Mouse (Mus musculus): ENCODE results near the gene Crygn. TPM values are rescaled to one million over a fixed set of nuclear protein-coding genes. Genes with fewer than 3 reads are reported as not detected.

Crygn gene
- polyA plus RNA-seq, 1 experiment from 2014 or later = 1.8 TPM

DNA sequence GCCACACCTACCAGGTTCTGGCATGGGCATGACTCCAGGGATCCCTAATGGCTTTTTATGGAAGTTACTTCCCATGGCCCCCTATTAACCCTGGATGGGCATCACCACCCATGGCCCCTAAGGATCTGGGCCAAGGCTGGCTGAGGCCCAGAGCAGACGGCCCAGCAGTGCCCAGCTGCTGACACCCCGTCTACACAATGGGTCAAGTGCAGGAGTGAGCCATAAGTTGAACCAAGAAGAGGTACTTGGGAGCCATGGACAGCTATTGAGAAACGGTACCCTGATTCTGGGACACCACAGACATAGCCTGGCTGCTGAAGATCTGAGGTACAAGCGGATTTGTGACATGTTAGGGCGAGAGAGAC lies 33.6 kb downstream of the Crygn start:
- Histone ChIP-seq H3K27me3 (replicated peaks) (no peaks in the 10 kb centered on the region), H3K4me2 (replicated peaks) (no peak overlapping the region), H3K9me3 (no peaks in the 10 kb centered on the region), H3K27ac (peak overlapping the region; percentile 58), H3K4me3 (replicated peaks) (no peak overlapping the region), H3K9ac (no peak overlapping the region), H3K36me3 (no peaks in the 10 kb centered on the region), H3K4me1 (replicated peaks) (peaks cover 14% of the 10 kb centered on the region; the same call in 1 of the 2 replicates)
- no peak for ATAC-seq
- 77% methylated on average over 5 of the region's 5 CpGs for WGBS

DNA sequence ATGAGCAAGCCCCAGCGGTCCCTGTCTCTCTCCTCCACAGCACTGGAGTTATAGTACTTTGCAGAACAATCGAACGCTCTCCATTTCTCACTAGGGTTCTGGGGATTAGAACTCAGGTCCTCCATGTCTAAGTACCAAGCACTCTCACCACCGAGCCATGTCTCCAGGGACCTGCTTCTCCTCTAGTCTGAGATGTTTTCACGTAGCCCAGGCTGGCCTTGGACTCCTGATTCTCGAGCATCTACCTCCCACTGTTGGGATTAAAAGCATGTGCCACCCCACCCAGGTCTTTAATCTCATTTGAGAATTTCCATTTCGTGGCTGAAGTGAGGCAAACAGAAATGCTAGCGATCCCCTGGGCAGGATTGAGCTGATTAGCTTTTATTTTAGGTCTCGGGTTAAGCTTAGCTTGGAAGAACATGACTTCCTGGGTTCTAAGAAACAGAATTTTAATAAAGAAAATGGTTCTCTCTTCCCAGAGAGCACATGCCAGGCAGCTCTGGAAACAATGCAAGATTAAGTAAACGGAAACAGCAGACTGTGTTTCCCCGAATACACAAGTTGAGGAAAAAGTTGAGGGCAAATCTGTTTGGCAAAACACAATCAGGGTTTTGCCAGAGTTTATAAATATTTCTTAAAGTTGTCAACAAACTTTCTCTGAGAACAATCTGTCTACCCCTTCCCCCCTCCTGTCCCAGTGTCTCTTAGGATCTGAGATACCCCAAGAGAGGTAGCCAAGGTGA lies 34.1 kb downstream of the Crygn start:
- no peaks in the 10 kb centered on the region for H3K9me3 ChIP-seq
- WGBS = 78% methylated on average over 11 of the region's 11 CpGs
- no peak overlapping the region for H3K9ac ChIP-seq
- H3K4me3 ChIP-seq (replicated peaks) = no peak overlapping the region
- 0 out of 2 replicates have a peak overlapping the region, but pooled peaks have one; percentile 58 for H3K27ac ChIP-seq
- no peak overlapping the region for H3K4me2 ChIP-seq (replicated peaks)
- H3K4me1 ChIP-seq (replicated peaks) = peaks cover 14% of the 10 kb centered on the region; the same call in 1 of the 2 replicates
- no peaks in the 10 kb centered on the region for H3K36me3 ChIP-seq
- ATAC-seq = no peak
- no peaks in the 10 kb centered on the region for H3K27me3 ChIP-seq (replicated peaks)

GRCm38 (mm10) chr5:24719852-24720251 lies 38.0 kb downstream of the Crygn start:
- Histone ChIP-seq H3K36me3 (no peaks in the 10 kb centered on the region), H3K27ac (no peak overlapping the region), H3K4me1 (replicated peaks) (peaks cover 8% of the 10 kb centered on the region; the same call in 1 of the 2 replicates), H3K4me3 (replicated peaks) (no peak overlapping the region), H3K9me3 (no peaks in the 10 kb centered on the region), H3K9ac (no peak overlapping the region), H3K4me2 (replicated peaks) (no peak overlapping the region), H3K27me3 (replicated peaks) (no peaks in the 10 kb centered on the region)
- ATAC-seq = no peak
- 82% methylated on average over 3 of the region's 3 CpGs for WGBS

GRCm38 (mm10) chr5:24718076-24718475 lies 39.7 kb downstream of the Crygn start:
- ATAC-seq = peak; percentile 19; the same call in 1 of the 2 replicates
- no peak overlapping the region for H3K4me3 ChIP-seq (replicated peaks)
- H3K9me3 ChIP-seq = no peaks in the 10 kb centered on the region
- no peak overlapping the region for H3K27ac ChIP-seq
- H3K36me3 ChIP-seq = 0 out of 2 replicates have a peak, but pooled peaks cover 3% of the 10 kb centered on the region
- H3K4me1 ChIP-seq (replicated peaks) = no peaks in the 10 kb centered on the region
- no peak overlapping the region for H3K9ac ChIP-seq
- 94% methylated on average over 6 of the region's 6 CpGs for WGBS
- no peak overlapping the region for H3K4me2 ChIP-seq (replicated peaks)
- no peaks in the 10 kb centered on the region for H3K27me3 ChIP-seq (replicated peaks)

GRCm38 (mm10) chr5:24713987-24714386 lies 43.8 kb downstream of the Crygn start:
- Histone ChIP-seq H3K4me1 (replicated peaks) (no peaks in the 10 kb centered on the region), H3K4me2 (replicated peaks) (no peak overlapping the region), H3K36me3 (peaks cover 21% of the 10 kb centered on the region), H3K27me3 (replicated peaks) (no peaks in the 10 kb centered on the region), H3K4me3 (replicated peaks) (no peak overlapping the region), H3K9ac (no peak overlapping the region), H3K9me3 (no peaks in the 10 kb centered on the region), H3K27ac (no peak overlapping the region)
- ATAC-seq = no peak
- WGBS = 67% methylated on average over 6 of the region's 6 CpGs

DNA sequence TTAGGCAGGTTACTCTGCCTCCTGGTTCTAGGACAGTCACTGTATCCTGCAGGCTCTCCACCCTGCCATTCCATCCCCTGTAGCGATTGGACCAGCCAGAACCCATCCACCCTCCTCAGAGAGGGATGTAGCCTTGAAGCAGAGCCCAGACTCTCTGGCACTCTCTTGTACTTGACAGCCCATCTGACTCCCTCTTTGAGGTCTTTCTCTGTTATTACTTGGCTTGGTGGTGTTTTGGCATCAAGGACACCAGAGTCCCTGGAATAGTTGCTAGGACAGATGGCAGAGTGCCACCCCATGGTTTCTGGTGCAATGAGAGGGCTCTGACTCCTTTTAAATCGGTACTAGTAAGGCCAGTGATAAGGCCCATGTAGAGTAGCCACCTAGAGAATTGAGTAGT lies 44.6 kb downstream of the Crygn start:
- Histone ChIP-seq H3K4me2 (replicated peaks) (no peak overlapping the region), H3K9ac (no peak overlapping the region), H3K27me3 (replicated peaks) (no peaks in the 10 kb centered on the region), H3K27ac (no peak overlapping the region), H3K4me3 (replicated peaks) (no peak overlapping the region), H3K4me1 (replicated peaks) (no peaks in the 10 kb centered on the region), H3K36me3 (peaks cover 28% of the 10 kb centered on the region), H3K9me3 (no peaks in the 10 kb centered on the region)
- ATAC-seq = no peak
- WGBS = 65% methylated on average over 2 of the region's 2 CpGs

DNA sequence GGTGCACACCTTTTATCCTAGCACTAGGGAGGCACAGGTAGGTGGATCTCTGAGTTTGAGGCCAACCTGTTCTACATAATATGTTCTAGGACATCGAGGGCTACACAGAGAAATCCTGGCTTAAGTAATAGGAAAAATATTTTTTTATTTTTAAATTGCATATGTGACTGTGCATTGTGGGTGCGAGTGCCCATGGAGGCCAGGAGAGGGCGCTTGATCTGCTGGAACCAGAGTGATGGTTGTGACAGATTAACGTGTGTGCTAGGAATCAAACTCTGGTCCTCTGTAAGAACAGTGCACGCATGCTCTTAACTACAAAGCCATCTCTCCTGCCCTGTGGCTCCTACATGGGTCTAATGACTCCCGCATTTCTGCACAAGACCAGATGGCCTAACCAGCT lies 46.2 kb downstream of the Crygn start:
- Histone ChIP-seq H3K27me3 (replicated peaks) (no peaks in the 10 kb centered on the region), H3K27ac (no peak overlapping the region), H3K4me1 (replicated peaks) (no peaks in the 10 kb centered on the region), H3K9me3 (no peaks in the 10 kb centered on the region), H3K9ac (no peak overlapping the region), H3K4me2 (replicated peaks) (no peak overlapping the region), H3K4me3 (replicated peaks) (no peak overlapping the region), H3K36me3 (peaks cover 41% of the 10 kb centered on the region)
- 95% methylated on average over 6 of the region's 6 CpGs for WGBS
- no peak for ATAC-seq

DNA sequence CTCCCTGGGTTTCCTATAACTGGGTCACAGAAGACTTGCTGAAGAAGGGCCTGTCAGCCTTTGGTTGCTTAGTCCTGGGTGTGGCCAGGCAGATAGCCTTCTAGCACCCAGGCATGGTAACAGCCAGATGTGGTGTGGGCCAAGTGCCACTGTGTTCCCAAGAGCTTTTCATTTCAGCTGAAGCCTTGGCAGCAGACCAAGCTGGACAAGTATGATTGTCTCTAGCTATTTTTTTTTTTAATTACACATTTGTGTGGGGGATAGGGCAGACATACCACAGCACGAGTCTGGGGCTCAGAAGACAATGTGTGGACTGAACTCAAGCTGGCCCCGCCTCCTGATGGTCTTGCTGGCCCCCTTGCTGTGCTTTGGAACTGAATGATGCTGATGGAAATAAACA lies 47.8 kb downstream of the Crygn start:
- Histone ChIP-seq H3K27me3 (replicated peaks) (no peaks in the 10 kb centered on the region), H3K9ac (no peak overlapping the region), H3K27ac (no peak overlapping the region), H3K4me1 (replicated peaks) (no peaks in the 10 kb centered on the region), H3K9me3 (no peaks in the 10 kb centered on the region), H3K4me3 (replicated peaks) (no peak overlapping the region), H3K36me3 (peaks cover 55% of the 10 kb centered on the region), H3K4me2 (replicated peaks) (no peak overlapping the region)
- ATAC-seq = no peak
- 60% methylated on average over 2 of the region's 2 CpGs for WGBS

- 94% methylated on average over 8 of the region's 8 CpGs for WGBS
- no peak for ATAC-seq
Measured at GRCm38 (mm10) chr5:24704615-24705014, 53.2 kb downstream of the Crygn start.

GRCm38 (mm10) chr5:24701271-24701670 lies 56.5 kb downstream of the Crygn start:
- H3K36me3 ChIP-seq = peaks cover 48% of the 10 kb centered on the region
- 68% methylated on average over 3 of the region's 3 CpGs for WGBS

More at GRCm38 (mm10) chr5:24704615-24705014, 53.2 kb downstream of the Crygn start:
- Histone ChIP-seq H3K36me3 (peaks cover 57% of the 10 kb centered on the region), H3K4me2 (replicated peaks) (no peak overlapping the region), H3K9ac (no peak overlapping the region), H3K9me3 (no peaks in the 10 kb centered on the region), H3K4me3 (replicated peaks) (no peak overlapping the region), H3K27me3 (replicated peaks) (no peaks in the 10 kb centered on the region), H3K27ac (no peak overlapping the region), H3K4me1 (replicated peaks) (no peaks in the 10 kb centered on the region)

More at GRCm38 (mm10) chr5:24701271-24701670, 56.5 kb downstream of the Crygn start:
- no peak overlapping the region for H3K9ac ChIP-seq
- no peak for ATAC-seq
- H3K4me2 ChIP-seq (replicated peaks) = no peak overlapping the region
- no peak overlapping the region for H3K4me3 ChIP-seq (replicated peaks)
- H3K9me3 ChIP-seq = no peaks in the 10 kb centered on the region
- no peaks in the 10 kb centered on the region for H3K27me3 ChIP-seq (replicated peaks)
- no peak overlapping the region for H3K27ac ChIP-seq
- H3K4me1 ChIP-seq (replicated peaks) = no peaks in the 10 kb centered on the region

Other genes with a start within 250 kb of the Crygn start
- gene Gbx1, start 230.8 kb downstream of the Crygn start, polyA plus RNA-seq (2015; fragmentation: Nextera tagmentation; extraction: Ambion mirVana) = 0.06 TPM in 1 of 2 replicates, not detected in the other
- gene Asb10, start 217.0 kb downstream of the Crygn start, polyA plus RNA-seq (2015; fragmentation: Nextera tagmentation; extraction: Ambion mirVana) = 0.33 and 0.40 TPM in 2 replicates
- 0.05 and 0.08 TPM in 2 replicates for gene 4931409K22Rik, start 201.2 kb downstream of the Crygn start, polyA plus RNA-seq (2015; fragmentation: Nextera tagmentation; extraction: Ambion mirVana)
- gene Abcf2, start 180.5 kb downstream of the Crygn start, polyA plus RNA-seq (2015; fragmentation: Nextera tagmentation; extraction: Ambion mirVana) = 86.0 and 87.1 TPM in 2 replicates
- 14.7 and 16.0 TPM in 2 replicates for gene Chpf2, start 171.3 kb downstream of the Crygn start, polyA plus RNA-seq (2015; fragmentation: Nextera tagmentation; extraction: Ambion mirVana)
- 15.5 and 18.4 TPM in 2 replicates for gene Smarcd3, start 133.6 kb downstream of the Crygn start, polyA plus RNA-seq (2015; fragmentation: Nextera tagmentation; extraction: Ambion mirVana)
- 26.8 and 29.0 TPM in 2 replicates for gene Nub1, start 72.5 kb downstream of the Crygn start, polyA plus RNA-seq (2015; fragmentation: Nextera tagmentation; extraction: Ambion mirVana)
- gene Wdr86, start 27.3 kb downstream of the Crygn start, polyA plus RNA-seq (2015; fragmentation: Nextera tagmentation; extraction: Ambion mirVana) = 10.6 and 11.6 TPM in 2 replicates
- gene Rheb, start 84.6 kb upstream of the Crygn start, polyA plus RNA-seq (2015; fragmentation: Nextera tagmentation; extraction: Ambion mirVana) = 209 and 246 TPM in 2 replicates